Mouse (Mus musculus) activated CD4-positive, CD25-positive, alpha-beta regulatory T cell, adult 9 weeks (primary cell): ENCODE data around the gene Khdc3. TPM values are rescaled to one million over a fixed set of nuclear protein-coding genes. Genes with fewer than 3 reads are reported as not detected.

Source experiments
- polyA plus RNA-seq: library from polyadenylated mRNA; unstranded; fragments of 100-300 nt; shearing (Covaris generic); gene quantifications from one replicate; pipeline ENCODE4 v1.2.1, GENCODE M21; 2017

Gene Khdc3
- 0.27 TPM for polyA plus RNA-seq

GRCm38 (mm10) chr9:73101536-73101935 is at the start of gene Khdc3:
TSS of gene Khdc3 (plus strand) at chr9:73101836.

GRCm38 (mm10) chr9:73102181-73102580 is 545 bp downstream of the Khdc3 start, which contains the start of gene Gm20509:
TSS of gene Gm20509 (plus strand) at chr9:73102470.

GRCm38 (mm10) chr9:73112919-73113906 is 11.6 kb downstream of the Khdc3 start, which contains the start of gene Rsl24d1:
TSS of gene Rsl24d1 (plus strand) at chr9:73113426.

Other genes with a start within 250 kb of the Khdc3 start
- not detected for gene Pygo1, start 176.2 kb upstream of the Khdc3 start, polyA plus RNA-seq
- gene Dyx1c1, start 143.1 kb upstream of the Khdc3 start, polyA plus RNA-seq, result 2.7 TPM
- not detected for gene Gm44503, start 143.0 kb upstream of the Khdc3 start, polyA plus RNA-seq
- gene Ccpg1os, start 116.5 kb upstream of the Khdc3 start, polyA plus RNA-seq, result 8.9 TPM
- 109 TPM for gene Ccpg1, start 116.4 kb upstream of the Khdc3 start, polyA plus RNA-seq
- 25.5 TPM for gene Pigb, start 61.5 kb upstream of the Khdc3 start, polyA plus RNA-seq
- gene Rab27a, start 57.0 kb upstream of the Khdc3 start, polyA plus RNA-seq, result 56.6 TPM
- not detected for gene Gm20509, start 634 bp downstream of the Khdc3 start, polyA plus RNA-seq
- gene Rsl24d1, start 11.6 kb downstream of the Khdc3 start, polyA plus RNA-seq, result 86.1 TPM